Mouse (Mus musculus) left cerebral cortex, adult 11 months (tissue): ENCODE measurements around the gene Gdpgp1.

ENCODE experiments used
- DNase-seq: peaks from one replicate; pipeline ENCODE4 v3.0.0; 2022; ENCODE audit warnings: low spot score

The Gdpgp1 gene

DNA sequence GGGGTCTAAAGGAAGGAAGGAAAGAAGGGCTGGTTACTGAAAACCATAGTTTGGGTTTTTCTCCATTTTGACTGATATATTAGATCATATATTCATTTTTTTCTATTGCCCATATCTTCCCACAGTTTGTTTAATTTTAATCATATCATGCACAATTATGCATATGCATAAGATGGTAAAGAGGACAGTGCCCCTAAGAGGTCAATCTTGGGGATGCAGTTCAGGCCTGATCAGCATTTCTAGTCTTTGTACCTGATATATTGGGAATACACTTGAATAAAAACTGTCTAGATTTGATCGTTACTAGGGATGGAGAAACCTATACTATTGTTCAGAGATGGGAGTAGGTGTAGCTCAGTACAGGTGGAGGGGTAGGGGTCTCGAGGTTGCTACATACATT, 48.3 kb downstream of the Gdpgp1 start:
- DNase-seq: no peak

DNA sequence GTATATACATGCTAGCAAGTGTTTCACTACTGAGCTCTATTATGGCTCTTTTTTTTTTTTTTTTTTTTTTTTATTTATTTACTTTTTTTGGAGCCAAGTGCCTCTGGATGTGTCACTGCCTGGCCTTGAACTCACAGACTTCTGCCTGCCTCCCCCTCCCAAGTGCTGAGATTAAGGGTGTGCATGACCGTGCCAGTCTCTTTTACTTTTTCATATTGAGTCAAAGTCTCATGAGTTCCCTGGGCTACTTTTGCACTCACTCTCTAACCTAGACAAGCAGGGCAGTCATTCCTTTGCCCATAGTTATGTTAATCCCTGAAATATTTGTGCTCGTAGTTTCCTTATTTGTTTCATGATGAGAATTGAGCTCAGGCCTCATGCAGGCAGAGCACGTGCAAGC, 49.0 kb downstream of the Gdpgp1 start:
- no peak for DNase-seq

DNA sequence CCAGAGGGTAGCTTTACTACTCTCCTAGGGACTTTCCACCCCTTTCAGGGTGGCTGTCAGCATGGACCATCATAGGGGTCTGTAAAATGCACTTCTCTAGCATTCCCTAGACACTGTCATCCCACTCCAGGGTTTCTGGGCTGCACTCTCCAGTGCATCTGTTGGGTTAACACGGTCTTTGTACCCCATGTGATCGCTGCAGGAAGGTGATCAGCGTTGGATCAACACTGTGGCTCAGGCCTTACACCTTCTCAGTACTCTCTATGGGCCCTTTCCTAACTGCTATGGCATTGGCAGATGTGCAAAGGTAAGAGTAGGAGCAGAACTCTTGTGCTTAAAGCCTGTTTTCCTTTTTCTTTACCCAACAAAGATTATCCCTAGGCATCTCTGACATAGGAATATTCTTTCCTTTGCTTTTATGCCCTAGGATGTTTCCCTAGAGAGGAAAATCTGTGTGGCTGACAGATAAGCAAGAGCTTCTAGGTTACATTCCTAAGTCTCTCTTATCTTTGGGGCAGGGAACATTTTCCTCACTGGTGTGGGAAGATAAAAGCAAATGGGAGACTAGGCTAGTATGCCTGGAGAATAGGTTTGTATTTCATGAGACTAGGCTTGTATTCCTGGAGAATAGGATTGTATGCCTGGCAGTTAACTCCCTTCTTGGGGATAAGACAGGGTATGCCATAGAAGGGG, 50.7 kb downstream of the Gdpgp1 start:
- no peak for DNase-seq

GRCm38 (mm10) chr7:80284391-80284790, 51.7 kb downstream of the Gdpgp1 start:
- DNase-seq: no peak

DNA sequence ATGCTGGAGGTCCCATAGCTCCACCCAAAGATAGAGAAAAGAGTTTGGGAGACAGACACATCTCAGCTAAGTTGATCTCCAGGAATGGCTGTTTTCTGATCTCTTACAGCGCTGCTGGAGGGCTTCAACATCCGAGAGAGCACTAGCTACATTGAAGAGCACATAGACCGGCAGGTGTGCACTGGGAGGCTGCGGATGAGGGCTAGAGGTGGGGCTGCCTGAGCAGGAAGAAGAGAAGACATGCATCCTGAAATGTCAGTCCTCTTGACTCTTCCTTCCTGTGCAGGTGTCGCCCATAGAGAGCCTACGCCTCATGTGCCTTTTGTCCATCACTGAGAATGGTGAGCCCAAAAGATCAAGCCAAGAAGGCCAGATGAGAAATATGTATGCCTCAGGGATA, 53.1 kb downstream of the Gdpgp1 start:
- no peak for DNase-seq

GRCm38 (mm10) chr7:80287736-80288135, 55.1 kb downstream of the Gdpgp1 start:
- DNase-seq: no peak
